Mouse (Mus musculus): ENCODE measurements around the gene Mtx1.
A peak's percentile ranks its signal among the peaks of the same experiment; 100 is the strongest.
"Not testable (repeated sequence)": the region's sequence is repeated elsewhere in the genome, so short reads cannot be mapped to it uniquely, and the experiment has no call there.

Mtx1 gene

GRCm38 (mm10) chr3:89242331-89242895 is 15.5 kb upstream of the Mtx1 start:
- no peak for DNase-seq (ENCODE audit: extremely low spot score)

GRCm38 (mm10) chr3:89238494-89238893 is 11.6 kb upstream of the Mtx1 start:
- DNase-seq (ENCODE audit: extremely low spot score), result no peak

- no peak for DNase-seq (ENCODE audit: extremely low spot score)
Measured at GRCm38 (mm10) chr3:89237682-89238081, 10.8 kb upstream of the Mtx1 start.

- DNase-seq (ENCODE audit: extremely low spot score), result no peak
Measured at GRCm38 (mm10) chr3:89236516-89236915, 9.6 kb upstream of the Mtx1 start.

GRCm38 (mm10) chr3:89233562-89234110 is 6.7 kb upstream of the Mtx1 start:
- DNase-seq (ENCODE audit: extremely low spot score), result no peak

- no peak for DNase-seq (ENCODE audit: extremely low spot score)
Measured at GRCm38 (mm10) chr3:89232614-89233013, 5.7 kb upstream of the Mtx1 start.

GRCm38 (mm10) chr3:89231772-89232275 is 4.9 kb upstream of the Mtx1 start:
- no peak for DNase-seq (ENCODE audit: extremely low spot score)

- no peak for DNase-seq (ENCODE audit: extremely low spot score)
Measured at GRCm38 (mm10) chr3:89231345-89231744, 4.5 kb upstream of the Mtx1 start.

- no peak for DNase-seq (ENCODE audit: extremely low spot score)
Measured at GRCm38 (mm10) chr3:89230561-89230960, 3.7 kb upstream of the Mtx1 start.

- no peak for DNase-seq (ENCODE audit: extremely low spot score)
Measured at GRCm38 (mm10) chr3:89229276-89229675, 2.4 kb upstream of the Mtx1 start.

- DNase-seq (ENCODE audit: extremely low spot score), result no peak
Measured at GRCm38 (mm10) chr3:89228836-89229235, 1.9 kb upstream of the Mtx1 start, which contains the start of gene Muc1. TSS of gene Muc1 (plus strand) at chr3:89229057.

- DNase-seq (ENCODE audit: extremely low spot score), result peak; percentile 89
Measured at GRCm38 (mm10) chr3:89228180-89228549, 1.3 kb upstream of the Mtx1 start.

GRCm38 (mm10) chr3:89227307-89228179 is 655 bp upstream of the Mtx1 start:
- peak; percentile 91 for DNase-seq (ENCODE audit: extremely low spot score)

- DNase-seq (ENCODE audit: extremely low spot score), result no peak
Measured at GRCm38 (mm10) chr3:89226361-89226760, 527 bp downstream of the Mtx1 start.

GRCm38 (mm10) chr3:89225918-89226317 is 970 bp downstream of the Mtx1 start:
- peak; percentile 81 for DNase-seq (ENCODE audit: extremely low spot score)

- no peak for DNase-seq (ENCODE audit: extremely low spot score)
Measured at GRCm38 (mm10) chr3:89225321-89225815, 1.5 kb downstream of the Mtx1 start.

- no peak for DNase-seq (ENCODE audit: extremely low spot score)
Measured at GRCm38 (mm10) chr3:89224796-89225195, 2.1 kb downstream of the Mtx1 start.

GRCm38 (mm10) chr3:89221167-89221566 is 5.7 kb downstream of the Mtx1 start:
- DNase-seq (ENCODE audit: extremely low spot score), result no peak

GRCm38 (mm10) chr3:89219546-89219945 is 7.3 kb downstream of the Mtx1 start:
- no peak for DNase-seq (ENCODE audit: extremely low spot score)

GRCm38 (mm10) chr3:89218271-89218670 is 8.6 kb downstream of the Mtx1 start:
- no peak for DNase-seq (ENCODE audit: extremely low spot score)

- DNase-seq (ENCODE audit: extremely low spot score), result not testable (repeated sequence)
Measured at GRCm38 (mm10) chr3:89216407-89216806, 10.5 kb downstream of the Mtx1 start.

GRCm38 (mm10) chr3:89215853-89216252 is 11.0 kb downstream of the Mtx1 start:
- peak; percentile 85 for DNase-seq (ENCODE audit: extremely low spot score)
